Mouse (Mus musculus) gastrocnemius, adult 8-10 months (tissue): ENCODE results near the gene Ddb2. TPM values are rescaled to one million over a fixed set of nuclear protein-coding genes. Genes with fewer than 3 reads are reported as not detected.
"Not testable (repeated sequence)": the region's sequence is repeated elsewhere in the genome, so short reads cannot be mapped to it uniquely, and the experiment has no call there.

Experiments used
- DNase-seq, 2 experiments: peaks; one replicate each; pipeline ENCODE4 v3.0.0; 2022; ENCODE audit warnings: low spot score in 2 of 2
- total RNA-seq, 4 experiments: library from RNA; stranded (reverse); gene quantifications; 2 replicates each; pipeline ENCODE4 v1.2.4; 2022

The Ddb2 gene
- total RNA-seq, 4 experiments from 2014 or later: 1.2 to 3.5 (median 2.0) TPM

- peak; percentile 56 to 72 for DNase-seq
Measured at GRCm38 (mm10) chr2:91255661-91256150, 18.9 kb upstream of the Ddb2 start, which contains the start of gene Pacsin3. TSS of gene Pacsin3 (plus strand) at chr2:91255954.

- DNase-seq: no peak
Measured at GRCm38 (mm10) chr2:91254725-91255380, 18.1 kb upstream of the Ddb2 start.

GRCm38 (mm10) chr2:91252512-91252911, 15.7 kb upstream of the Ddb2 start:
- no peak for DNase-seq

GRCm38 (mm10) chr2:91252001-91252400, 15.2 kb upstream of the Ddb2 start:
- DNase-seq: no peak

- no peak for DNase-seq
Measured at GRCm38 (mm10) chr2:91248366-91248765, 11.6 kb upstream of the Ddb2 start.

- DNase-seq: no peak
Measured at GRCm38 (mm10) chr2:91244557-91245228, 7.9 kb upstream of the Ddb2 start.

GRCm38 (mm10) chr2:91243416-91243815, 6.6 kb upstream of the Ddb2 start:
- DNase-seq: no peak

- DNase-seq: no peak
Measured at GRCm38 (mm10) chr2:91242547-91242946, 5.8 kb upstream of the Ddb2 start.

- not testable (repeated sequence) for DNase-seq
Measured at GRCm38 (mm10) chr2:91237511-91238080, 814 bp upstream of the Ddb2 start.

- DNase-seq: no peak
Measured at GRCm38 (mm10) chr2:91229735-91230134, 7.0 kb downstream of the Ddb2 start.

- no peak for DNase-seq
Measured at GRCm38 (mm10) chr2:91223614-91224013, 13.2 kb downstream of the Ddb2 start.

- no peak for DNase-seq
Measured at GRCm38 (mm10) chr2:91220501-91220900, 16.3 kb downstream of the Ddb2 start.

GRCm38 (mm10) chr2:91217032-91217431, 19.8 kb downstream of the Ddb2 start:
- no peak for DNase-seq

GRCm38 (mm10) chr2:91213311-91213710, 23.5 kb downstream of the Ddb2 start:
- no peak for DNase-seq

- DNase-seq: no peak
Measured at GRCm38 (mm10) chr2:91206254-91206775, 30.5 kb downstream of the Ddb2 start.

- DNase-seq: no peak
Measured at GRCm38 (mm10) chr2:91202972-91203656, 33.7 kb downstream of the Ddb2 start.

GRCm38 (mm10) chr2:91202222-91202971, 34.4 kb downstream of the Ddb2 start, which contains the start of the genes Nr1h3 and Acp2:
TSS of gene Nr1h3 (minus strand) at chr2:91202834.
TSS of gene Acp2 (plus strand) at chr2:91202885.
- peak; percentile 86 to 89 for DNase-seq

- DNase-seq: no peak
Measured at GRCm38 (mm10) chr2:91198888-91199287, 37.9 kb downstream of the Ddb2 start.

- DNase-seq: no peak
Measured at GRCm38 (mm10) chr2:91196577-91197001, 40.2 kb downstream of the Ddb2 start.

GRCm38 (mm10) chr2:91194624-91195332, 42.0 kb downstream of the Ddb2 start:
- DNase-seq: peak; percentile 79 to 85
